Mouse (Mus musculus): ENCODE results near the gene Pradc1.

DNA sequence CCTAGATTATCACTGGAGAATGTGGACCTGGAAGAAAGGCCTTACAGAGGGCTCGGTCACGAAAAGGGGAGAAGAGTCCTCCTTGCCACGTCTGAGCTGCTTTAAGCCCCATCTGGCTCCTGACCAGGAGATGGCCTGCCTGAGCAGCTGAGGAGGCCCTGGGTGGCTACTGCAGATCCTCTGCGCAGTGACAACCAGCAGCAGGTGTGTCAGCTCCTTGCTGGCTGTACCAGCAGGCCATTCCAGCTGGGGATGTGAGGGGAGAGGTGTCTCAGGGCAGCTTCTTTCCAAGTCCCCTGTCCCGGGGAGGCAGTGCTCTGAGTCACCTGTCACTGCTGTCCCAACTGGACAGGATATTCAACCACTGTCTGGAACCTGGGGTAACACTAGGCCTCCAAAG lies 20.8 kb upstream of the Pradc1 start:
- TF ChIP-seq POLR2A (IDR thresholded peaks at IDR 0.05; ENCODE audit: extremely low read depth, insufficient read depth, low read length) = no peak
- TF ChIP-seq CTCF (IDR thresholded peaks at IDR 0.05; ENCODE audit: low read depth, low read length) = no peak
